Mouse (Mus musculus) heart, embryonic 13.5 days (tissue): Measurements from ENCODE around the gene Olfr12. TPM values are rescaled to one million over a fixed set of nuclear protein-coding genes. Genes with fewer than 3 reads are reported as not detected.

ENCODE experiments used
- ATAC-seq: fragments of 200-750 bp; cut with Nextera tagmentation; 2 replicates; pipeline ENCODE4 v1.8.0; 2017; ENCODE audit warnings: moderate TSS enrichment; ENCODE audit not compliant: insufficient number of reproducible peaks, low FRiP score, low TSS enrichment; ENCODE audit errors: extremely low read depth
- H3K27ac ChIP-seq: fragments of 300-500 bp; sonication (generic); replicated peaks from 2 replicates; pipeline ENCODE4 v1.5.1; 2015; ENCODE audit warnings: moderate library complexity, mild to moderate bottlenecking, inconsistent platforms
- H3K27me3 ChIP-seq: fragments of 300-500 bp; sonication (generic); replicated peaks from 2 replicates; pipeline ENCODE4 v1.6.1; 2015; ENCODE audit warnings: mild to moderate bottlenecking, inconsistent platforms
- H3K36me3 ChIP-seq: fragments of 300-500 bp; sonication (generic); 2 replicates; pipeline ENCODE4 v1.6.1; 2015; ENCODE audit warnings: mild to moderate bottlenecking, inconsistent platforms
- H3K4me1 ChIP-seq: fragments of 300-500 bp; sonication (generic); 2 replicates; pipeline ENCODE4 v1.6.1; 2015; ENCODE audit warnings: inconsistent platforms
- H3K4me2 ChIP-seq: fragments of 300-500 bp; sonication (generic); 2 replicates; pipeline ENCODE4 v1.6.1; 2015; ENCODE audit warnings: inconsistent platforms, mild to moderate bottlenecking, moderate library complexity
- H3K4me3 ChIP-seq: fragments of 300-500 bp; sonication (generic); 2 replicates; pipeline ENCODE4 v1.5.1; 2015; ENCODE audit warnings: moderate library complexity, mild to moderate bottlenecking, inconsistent platforms
- H3K9ac ChIP-seq: fragments of 300-500 bp; sonication (generic); 2 replicates; pipeline ENCODE4 v1.6.1; 2015; ENCODE audit warnings: inconsistent platforms, mild to moderate bottlenecking, moderate library complexity
- H3K9me3 ChIP-seq: fragments of 300-500 bp; sonication (generic); 2 replicates; pipeline ENCODE4 v1.6.1; 2016; ENCODE audit warnings: inconsistent platforms
- WGBS: fragments of 180-500 bp; shearing (Covaris S2); methylation state at CpG from one replicate; pipeline ENCODE4 v1.1.7; 2015; ENCODE audit warnings: mixed read lengths; 5-methylcytosine and 5-hydroxymethylcytosine counted together
- polyA plus RNA-seq: library from polyadenylated mRNA; unstranded; fragments of >200 nt; fragmentation: Nextera tagmentation; extraction: Ambion mirVana; gene quantifications from 2 replicates; pipeline ENCODE4 v1.2.1, GENCODE M21; 2015

Gene Olfr12
- polyA plus RNA-seq, 1 experiment from 2014 or later: not detected

GRCm38 (mm10) chr1:92654676-92655075 is 37.1 kb downstream of the Olfr12 start:
- no peaks in the 10 kb centered on the region for H3K9me3 ChIP-seq
- peaks cover 80% of the 10 kb centered on the region for H3K27me3 ChIP-seq
- H3K4me2 ChIP-seq: no peak overlapping the region
- H3K9ac ChIP-seq: no peak overlapping the region
- no peak for ATAC-seq
- H3K36me3 ChIP-seq: no peaks in the 10 kb centered on the region
- H3K4me3 ChIP-seq: no peak overlapping the region
- H3K27ac ChIP-seq: no peak overlapping the region
- WGBS: 68% methylated on average over 2 of the region's 2 CpGs
- H3K4me1 ChIP-seq: no peaks in the 10 kb centered on the region

GRCm38 (mm10) chr1:92657025-92657820 is 39.6 kb downstream of the Olfr12 start:
- H3K9ac ChIP-seq: no peak overlapping the region
- no peaks in the 10 kb centered on the region for H3K4me1 ChIP-seq
- ATAC-seq: no peak
- H3K9me3 ChIP-seq: no peaks in the 10 kb centered on the region
- no peak overlapping the region for H3K4me3 ChIP-seq
- no peak overlapping the region for H3K27ac ChIP-seq
- H3K27me3 ChIP-seq: peaks cover 71% of the 10 kb centered on the region
- H3K4me2 ChIP-seq: no peak overlapping the region
- 70% methylated on average over 11 of the region's 11 CpGs for WGBS
- H3K36me3 ChIP-seq: no peaks in the 10 kb centered on the region

- 38% methylated on average over 5 of the region's 5 CpGs for WGBS
- Histone ChIP-seq H3K4me2 (no peak overlapping the region), H3K27me3 (peaks cover 59% of the 10 kb centered on the region), H3K4me3 (no peak overlapping the region), H3K9me3 (no peaks in the 10 kb centered on the region), H3K9ac (no peak overlapping the region), H3K27ac (no peak overlapping the region), H3K36me3 (no peaks in the 10 kb centered on the region), H3K4me1 (no peaks in the 10 kb centered on the region)
- no peak for ATAC-seq
These were observed 41.8 kb downstream of the Olfr12 start for GRCm38 (mm10) chr1:92659392-92659791.

GRCm38 (mm10) chr1:92667106-92667505 is 49.5 kb downstream of the Olfr12 start:
- H3K36me3 ChIP-seq: no peaks in the 10 kb centered on the region
- H3K27ac ChIP-seq: no peak overlapping the region
- H3K9ac ChIP-seq: no peak overlapping the region
- no peak overlapping the region for H3K4me2 ChIP-seq
- H3K9me3 ChIP-seq: no peaks in the 10 kb centered on the region; the same call in 1 of the 2 replicates
- H3K4me1 ChIP-seq: no peaks in the 10 kb centered on the region
- WGBS: 72% methylated on average over 6 of the region's 6 CpGs
- no peak overlapping the region for H3K4me3 ChIP-seq
- no peak for ATAC-seq
- H3K27me3 ChIP-seq: peaks cover 34% of the 10 kb centered on the region

- H3K9ac ChIP-seq: no peak overlapping the region
- H3K4me1 ChIP-seq: no peaks in the 10 kb centered on the region
- no peak overlapping the region for H3K4me2 ChIP-seq
- H3K9me3 ChIP-seq: no peaks in the 10 kb centered on the region; the same call in 1 of the 2 replicates
- WGBS: 81% methylated on average over 3 of the region's 3 CpGs
- no peaks in the 10 kb centered on the region for H3K36me3 ChIP-seq
- ATAC-seq: no peak
- peaks cover 38% of the 10 kb centered on the region for H3K27me3 ChIP-seq
- no peak overlapping the region for H3K27ac ChIP-seq
- H3K4me3 ChIP-seq: no peak overlapping the region
These were observed 51.8 kb downstream of the Olfr12 start for GRCm38 (mm10) chr1:92669430-92669829.

- H3K27me3 ChIP-seq: peaks cover 27% of the 10 kb centered on the region; the same call in 1 of the 2 replicates
- no peak overlapping the region for H3K4me2 ChIP-seq
- 68% methylated on average over 4 of the region's 4 CpGs for WGBS
- H3K27ac ChIP-seq: no peak overlapping the region
- no peak overlapping the region for H3K4me3 ChIP-seq
- H3K36me3 ChIP-seq: no peaks in the 10 kb centered on the region
- no peak overlapping the region for H3K9ac ChIP-seq
- H3K4me1 ChIP-seq: peaks cover 7% of the 10 kb centered on the region
- ATAC-seq: no peak
- H3K9me3 ChIP-seq: no peaks in the 10 kb centered on the region; the same call in 1 of the 2 replicates
These were observed 53.7 kb downstream of the Olfr12 start for GRCm38 (mm10) chr1:92671326-92671725.

Other genes with a start within 250 kb of the Olfr12 start
- 458 and 534 TPM in 2 replicates for gene Ndufa10, start 143.9 kb upstream of the Olfr12 start, polyA plus RNA-seq
- not detected in 2 replicates for gene Olfr1416, start 132.7 kb upstream of the Olfr12 start, polyA plus RNA-seq
- gene Olfr1415, start 121.7 kb upstream of the Olfr12 start, polyA plus RNA-seq: not detected in 2 replicates
- gene Olfr1414, start 99.1 kb upstream of the Olfr12 start, polyA plus RNA-seq: not detected in 2 replicates
- not detected in 2 replicates for gene Olfr1413, start 46.5 kb upstream of the Olfr12 start, polyA plus RNA-seq
- not detected in 2 replicates for gene Olfr1412, start 32.0 kb upstream of the Olfr12 start, polyA plus RNA-seq
- not detected in 2 replicates for gene Olfr1411, start 23.4 kb upstream of the Olfr12 start, polyA plus RNA-seq
- gene Olfr1410, start 12.0 kb upstream of the Olfr12 start, polyA plus RNA-seq: not detected in 2 replicates
- 403 and 485 TPM in 2 replicates for gene Cops9, start 24.2 kb downstream of the Olfr12 start, polyA plus RNA-seq
- gene Otos, start 31.1 kb downstream of the Olfr12 start, polyA plus RNA-seq: not detected in 2 replicates
- 53.1 and 61.5 TPM in 2 replicates for gene Gpc1, start 213.9 kb downstream of the Olfr12 start, polyA plus RNA-seq